Mouse (Mus musculus) spleen, adult 2 months (tissue): ENCODE measurements around the gene Nme7.

ENCODE experiments used
- CTCF ChIP-seq: fragments of 200-500 bp; IDR thresholded peaks from 2 replicates; pipeline ENCODE4 v1.5.1; 2011; ENCODE audit warnings: mild to moderate bottlenecking, inconsistent platforms; ENCODE audit not compliant: insufficient read depth, insufficient read length, insufficient replicate concordance; ENCODE audit errors: extremely low read depth
- POLR2A ChIP-seq: fragments of 200-500 bp; IDR thresholded peaks from 2 replicates; pipeline ENCODE4 v1.6.1; 2011; ENCODE audit warnings: low read depth, low read length, inconsistent platforms

- TF ChIP-seq POLR2A (no peak), CTCF (no peak)
These were observed 109.7 kb downstream of the Nme7 start for GRCm38 (mm10) chr1:164413608-164414007.
